Mouse (Mus musculus) ovary, postnatal 36 days (tissue): ENCODE results near the gene Fdps.
A peak's percentile ranks its signal among the peaks of the same experiment; 100 is the strongest.
"Not testable (repeated sequence)": the region's sequence is repeated elsewhere in the genome, so short reads cannot be mapped to it uniquely, and the experiment has no call there.

Experiments used
- DNase-seq: peaks from one replicate; pipeline ENCODE4 v3.0.0; 2022; ENCODE audit warnings: low spot score, mixed read lengths

The Fdps gene

DNA sequence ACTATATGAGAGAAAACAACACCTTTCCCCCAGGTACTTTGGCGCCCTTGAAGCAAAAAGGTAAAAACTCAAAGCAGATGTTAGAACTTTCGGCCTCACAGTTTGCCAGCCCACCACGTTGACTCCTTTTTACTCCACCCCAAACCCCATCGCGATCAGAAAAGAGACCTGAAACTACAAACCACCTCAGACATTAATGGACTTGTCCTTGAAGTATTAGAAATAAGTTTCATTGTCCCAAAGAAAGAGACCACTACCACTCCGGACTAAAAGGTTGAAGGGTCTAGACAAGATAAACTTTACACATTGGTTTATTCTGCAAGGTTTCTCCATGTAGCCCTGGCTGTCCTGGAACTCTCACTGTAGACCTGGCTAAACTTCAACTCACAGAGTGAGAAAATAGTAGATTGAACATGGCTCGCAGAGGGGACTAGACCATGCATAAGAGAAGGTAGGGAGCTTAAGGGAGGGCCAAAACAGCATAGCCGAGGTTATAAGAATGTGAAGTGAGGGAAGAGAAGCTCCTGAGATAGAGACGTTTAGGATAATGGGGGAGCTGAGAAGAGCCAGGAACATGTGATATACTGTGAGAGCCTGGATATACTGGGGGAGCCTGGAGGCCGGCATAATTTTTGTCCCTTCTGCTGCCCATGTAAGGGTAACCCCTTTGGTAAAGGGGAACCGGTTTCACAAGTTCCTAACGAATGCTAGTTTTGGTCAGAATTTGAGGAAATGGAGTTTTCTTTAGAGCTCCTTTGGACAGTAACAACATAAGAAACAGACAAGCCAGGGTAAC, 934 bp upstream of the Fdps start:
- no peak for DNase-seq

DNA sequence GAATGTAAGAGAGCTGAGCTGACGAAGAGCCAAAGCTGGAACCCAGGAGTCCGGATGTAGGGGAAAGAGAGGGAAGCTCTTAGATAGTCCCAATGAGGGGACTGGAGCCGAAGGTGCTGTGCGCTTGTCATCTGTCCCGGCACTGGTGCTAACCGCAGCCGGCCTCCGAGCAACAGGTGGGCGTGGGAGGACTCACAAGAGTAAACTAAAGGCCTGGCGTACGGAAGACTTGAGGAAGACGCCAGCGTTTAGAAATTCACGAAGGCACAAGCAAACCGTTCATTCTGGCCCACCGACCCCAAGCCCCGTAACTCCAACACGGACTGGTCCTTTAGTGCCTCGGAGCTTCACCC, 324 bp downstream of the Fdps start:
- no peak for DNase-seq

DNA sequence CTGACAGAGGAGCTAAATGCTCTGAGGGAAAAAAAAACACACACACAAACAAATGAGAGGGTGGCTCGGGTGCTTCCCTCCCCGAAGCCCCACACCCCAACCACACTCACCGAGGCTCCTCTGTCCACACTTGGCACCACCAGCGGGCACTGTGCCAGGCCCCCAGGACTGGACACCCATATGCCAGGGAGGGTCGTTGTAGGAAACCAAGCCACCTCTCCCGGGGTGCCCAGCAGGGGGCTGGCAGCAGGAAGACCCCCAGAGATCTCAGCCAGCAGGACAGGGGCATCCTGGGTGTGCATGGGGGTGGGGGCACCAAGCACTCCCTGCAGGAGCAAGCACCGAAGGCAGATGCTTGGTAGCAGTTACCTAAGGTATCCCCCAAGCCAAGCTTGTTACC, 948 bp downstream of the Fdps start, which contains the start of gene Gm43738:
Gm43738 (minus strand) TSS at position 289 of the 400 bp plus-strand sequence.
- DNase-seq: no peak

DNA sequence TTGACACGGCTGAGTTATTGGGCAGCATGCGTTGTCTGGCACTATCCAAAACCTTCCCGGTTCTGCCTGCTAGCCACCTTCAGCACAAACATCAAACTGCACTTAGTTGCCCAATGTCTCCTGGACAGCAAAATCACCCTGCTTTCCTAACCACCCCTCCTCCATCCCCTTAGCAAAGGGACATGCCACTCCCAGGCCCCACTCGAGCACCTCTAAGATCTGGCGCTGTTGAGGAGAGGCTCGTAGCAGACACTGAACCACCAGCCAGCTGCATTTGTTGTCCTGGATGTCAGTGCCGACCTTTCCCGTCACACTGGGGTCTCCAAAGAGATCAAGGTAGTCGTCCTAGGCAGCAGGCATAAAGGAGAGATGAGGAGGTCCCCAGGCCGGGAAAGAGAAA, 7.7 kb downstream of the Fdps start:
- no peak for DNase-seq

DNA sequence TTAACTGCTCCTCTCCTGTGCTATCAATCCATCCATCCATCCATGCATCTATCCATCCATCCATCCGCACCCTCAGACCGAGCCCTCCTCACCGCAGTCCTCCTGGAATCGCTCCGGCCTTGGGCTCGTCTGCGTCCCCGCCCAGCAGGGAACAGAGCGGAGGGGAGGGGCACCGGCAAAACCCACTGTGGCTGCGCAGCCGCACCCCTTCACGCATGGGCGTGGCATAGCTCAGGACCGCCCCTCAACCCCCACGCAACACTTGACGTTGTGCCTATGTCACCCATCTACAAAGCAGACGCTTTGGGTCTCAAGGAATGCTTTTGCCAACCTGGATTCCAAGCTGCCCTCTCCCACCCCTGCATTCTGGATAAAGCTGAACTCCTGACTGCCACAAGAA, 8.6 kb downstream of the Fdps start, which contains the start of gene Rusc1:
Rusc1 (minus strand) TSS at position 137 of the 400 bp plus-strand sequence.
- peak; percentile 85 for DNase-seq

DNA sequence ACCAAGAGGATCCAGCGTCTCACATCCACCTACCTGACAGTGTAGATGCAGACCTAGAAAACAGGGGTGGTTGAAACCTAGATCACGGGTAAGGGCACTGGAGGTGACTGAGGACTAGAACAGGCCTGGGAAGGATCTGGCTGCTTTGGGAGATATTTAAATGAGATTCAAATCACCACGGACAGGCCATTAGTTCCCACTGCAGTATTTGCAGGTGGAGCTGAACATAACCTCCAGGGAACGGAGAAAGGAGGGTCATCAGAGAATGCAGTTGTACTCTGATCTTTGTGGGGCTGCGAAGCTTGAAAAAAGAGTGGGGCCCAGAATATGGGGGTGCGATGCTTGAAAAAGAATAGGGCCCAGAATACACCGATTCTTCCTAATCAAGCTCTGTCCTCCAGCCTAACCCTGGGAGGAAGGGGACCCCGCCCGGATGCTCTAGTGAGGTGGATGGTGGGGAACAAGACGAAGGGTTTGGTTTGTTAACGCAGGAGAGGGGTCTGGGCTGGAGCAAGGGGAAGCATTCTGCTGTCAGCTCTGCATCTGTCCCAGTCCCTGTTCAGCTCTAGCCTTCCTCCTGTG, 9.2 kb downstream of the Fdps start:
- DNase-seq: no peak

DNA sequence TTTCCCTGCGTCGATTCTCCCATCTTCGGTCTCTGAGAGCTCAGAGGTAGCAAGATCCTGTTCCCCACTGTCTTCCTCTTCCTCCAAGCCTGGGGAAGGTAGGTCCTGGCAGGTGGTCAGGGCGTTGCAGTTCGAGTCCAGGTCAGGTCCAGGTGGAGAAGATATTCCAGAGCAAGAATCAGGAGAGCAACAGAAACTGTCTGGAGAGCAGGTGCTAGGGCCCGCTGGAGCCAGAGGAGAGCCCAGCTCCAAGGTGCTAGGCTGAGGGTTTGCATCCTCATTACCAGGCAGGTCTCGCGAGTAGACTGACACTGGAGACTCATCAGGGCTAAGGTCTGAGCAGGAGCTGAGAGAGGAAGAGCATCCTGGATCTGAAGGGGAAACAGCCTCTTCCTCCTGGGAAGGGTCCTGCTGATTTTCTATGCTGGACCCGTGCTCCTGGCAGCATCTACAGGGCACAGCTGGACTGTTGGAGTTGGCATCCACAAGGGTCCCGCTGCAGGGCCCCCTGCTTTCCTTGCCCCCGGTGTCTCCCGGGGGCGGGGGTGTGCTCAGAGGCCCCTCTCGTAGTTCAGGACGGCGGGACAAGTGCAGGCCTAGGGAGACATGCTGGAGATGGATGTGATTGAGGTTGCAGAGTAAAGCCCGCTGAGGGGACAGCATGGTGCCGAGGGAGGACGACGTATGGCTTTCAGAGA, 9.8 kb downstream of the Fdps start:
- DNase-seq: no peak

DNA sequence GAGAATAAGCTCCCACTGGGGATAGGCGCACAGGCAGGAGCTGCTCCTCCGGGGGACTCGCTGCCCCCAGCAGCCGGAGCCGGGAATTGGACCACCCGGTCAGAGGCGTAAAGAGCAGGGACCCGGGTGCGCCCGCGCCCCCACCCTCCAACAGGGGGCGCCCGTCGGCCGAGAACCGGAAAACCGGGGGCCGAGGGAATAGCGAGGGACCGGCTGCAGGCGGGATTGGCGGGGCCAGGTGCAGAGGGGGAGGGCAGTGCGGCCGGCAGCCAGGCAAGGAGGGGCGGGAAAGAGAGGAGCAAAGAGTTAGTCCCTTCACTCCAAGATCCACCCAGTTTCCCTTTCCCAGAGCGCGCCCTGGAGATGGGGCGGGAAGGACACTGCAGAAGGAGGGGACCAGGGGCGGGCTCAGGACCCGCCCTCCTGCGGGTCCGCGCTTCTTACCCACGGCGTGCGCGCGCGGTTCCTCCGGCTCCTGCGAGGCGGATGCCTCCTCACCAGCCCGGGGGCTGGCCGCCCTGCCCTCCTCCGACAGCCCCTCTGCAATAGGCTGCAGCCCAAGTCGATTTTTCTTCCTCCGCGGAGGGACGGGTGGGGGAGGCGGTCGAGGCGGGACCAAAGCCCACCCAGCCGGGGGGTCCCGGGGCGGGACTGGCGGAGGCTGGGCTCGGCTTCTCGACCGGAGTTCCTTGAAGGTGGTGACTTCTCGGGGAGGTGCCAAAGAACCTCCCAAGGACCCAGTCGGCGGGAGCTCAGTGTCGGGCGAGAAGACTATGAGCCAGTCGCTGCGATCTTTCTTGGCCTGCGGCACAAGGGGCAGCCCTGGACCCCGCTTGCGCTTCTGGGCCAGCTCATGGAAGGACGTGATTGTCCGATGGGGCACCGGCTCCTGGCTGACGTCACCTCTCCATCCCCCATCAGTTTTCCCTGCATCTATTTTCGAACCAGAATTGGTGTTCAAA, 10.8 kb downstream of the Fdps start:
- DNase-seq: peak; percentile 86

DNA sequence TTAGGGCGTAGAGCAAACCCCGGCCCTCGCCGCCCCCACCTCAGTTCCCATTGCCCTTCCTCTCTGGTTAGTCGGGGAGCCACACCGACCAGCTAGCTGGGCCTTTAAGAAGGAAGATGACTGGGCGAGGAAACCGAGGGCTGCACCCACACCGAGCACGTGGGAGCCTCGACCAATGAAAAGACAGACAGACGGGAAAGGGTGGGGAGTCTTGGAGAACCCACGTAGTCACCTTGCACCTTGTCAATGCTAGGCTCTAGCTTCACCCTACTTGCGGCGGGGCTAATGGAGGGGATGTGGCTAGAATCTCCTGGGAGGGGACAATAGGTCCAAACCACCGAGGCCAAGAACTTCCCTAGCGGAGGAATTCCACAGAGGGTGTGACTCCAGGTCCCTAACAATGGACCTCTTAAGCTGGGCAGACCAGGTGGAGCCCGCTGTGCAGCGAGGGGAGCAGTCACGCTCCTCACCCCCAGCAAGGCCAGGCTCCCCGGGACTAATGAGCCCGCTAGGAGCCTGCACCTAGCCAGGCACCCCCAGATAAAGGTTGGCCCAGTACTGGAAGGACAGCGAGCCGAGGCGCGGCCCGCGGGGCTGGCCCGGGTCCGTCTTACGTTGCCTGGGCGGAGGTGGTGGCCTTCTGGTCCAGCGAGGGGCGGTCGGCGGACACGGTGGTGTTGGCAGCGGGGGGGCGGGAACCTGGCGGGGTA, 11.7 kb downstream of the Fdps start:
- peak; percentile 80 for DNase-seq

DNA sequence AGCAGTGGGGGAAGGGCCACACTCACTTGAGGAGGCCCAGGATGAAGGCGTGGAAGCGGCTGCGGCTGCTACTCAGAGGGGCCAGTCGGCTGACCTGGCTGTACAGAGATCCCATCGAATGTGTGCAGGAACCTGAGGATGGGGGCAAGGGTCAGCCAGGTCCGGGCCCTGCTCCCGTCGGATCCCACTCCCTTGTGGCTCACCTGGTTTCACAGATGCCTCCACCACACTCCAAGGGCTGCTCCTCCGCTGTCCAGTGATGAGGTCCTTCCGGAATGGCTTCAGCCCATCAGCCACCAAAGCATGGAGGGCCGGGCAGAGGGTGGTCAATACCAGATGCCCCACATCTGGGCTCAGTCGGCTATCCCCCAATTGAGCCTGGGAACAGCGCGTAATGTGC, 12.8 kb downstream of the Fdps start:
- DNase-seq: no peak

DNA sequence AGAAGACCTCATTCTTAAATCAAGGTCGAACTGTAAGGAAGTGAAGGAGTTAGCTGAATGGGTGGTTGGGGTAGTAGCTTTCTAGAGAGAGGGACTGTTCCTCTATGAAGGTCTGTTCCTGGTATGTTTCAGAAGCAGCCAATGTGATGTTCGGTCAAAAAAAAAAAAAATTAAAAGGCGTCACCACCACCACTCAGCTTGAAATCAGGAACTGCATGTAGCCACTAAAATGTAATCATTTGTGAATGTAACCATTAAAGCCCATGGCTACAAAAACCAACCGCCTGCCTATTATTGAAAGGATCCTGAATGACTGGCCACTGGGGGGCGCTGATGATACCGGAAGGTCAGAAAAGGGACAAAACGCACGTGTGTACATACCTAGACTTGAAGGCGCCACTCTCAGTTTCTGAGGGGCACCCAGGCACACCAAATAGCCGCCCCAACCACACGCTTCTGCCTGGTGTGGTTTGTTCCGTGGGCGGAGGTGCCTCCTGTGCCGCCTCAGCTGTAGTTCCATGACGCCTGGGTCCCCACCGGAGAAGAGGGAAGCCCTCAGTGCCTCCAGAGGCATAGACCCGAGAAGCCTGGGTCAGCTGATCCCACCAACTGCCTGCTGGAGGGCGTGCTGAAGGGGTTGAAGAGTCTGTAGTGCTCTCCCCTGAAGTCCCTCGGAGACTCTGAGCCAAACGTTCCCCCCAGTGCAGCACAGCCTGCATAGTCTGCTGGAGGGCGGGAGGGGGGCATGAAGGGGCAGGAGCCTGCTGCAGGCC, 14.2 kb downstream of the Fdps start:
- peak; percentile 78 for DNase-seq

DNA sequence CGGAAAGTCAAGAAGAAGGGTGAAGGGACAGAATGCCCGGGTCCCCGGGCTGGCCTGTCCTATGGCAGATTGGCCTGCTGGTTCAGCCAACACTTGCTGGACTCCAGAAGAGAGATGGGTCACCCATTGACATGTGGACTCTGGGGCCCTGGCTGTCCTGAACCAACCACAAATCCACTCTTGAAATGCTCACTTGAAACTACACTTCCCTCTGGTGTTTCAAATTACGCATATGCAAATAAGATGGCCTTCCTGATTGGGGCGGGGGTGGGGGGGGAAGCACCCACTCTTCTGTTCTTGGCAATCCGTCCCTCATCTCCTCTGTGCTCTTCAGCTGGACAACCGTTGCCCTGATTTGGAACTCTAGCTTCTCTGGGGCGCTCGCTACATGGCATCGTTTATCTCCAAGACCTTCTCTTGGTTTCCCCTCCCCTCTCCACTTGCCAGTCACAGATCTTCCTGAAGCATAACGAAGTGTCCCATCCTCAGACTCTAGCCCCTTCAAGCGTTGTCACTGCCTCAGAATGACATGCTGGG, 17.0 kb downstream of the Fdps start:
- DNase-seq: no peak

DNA sequence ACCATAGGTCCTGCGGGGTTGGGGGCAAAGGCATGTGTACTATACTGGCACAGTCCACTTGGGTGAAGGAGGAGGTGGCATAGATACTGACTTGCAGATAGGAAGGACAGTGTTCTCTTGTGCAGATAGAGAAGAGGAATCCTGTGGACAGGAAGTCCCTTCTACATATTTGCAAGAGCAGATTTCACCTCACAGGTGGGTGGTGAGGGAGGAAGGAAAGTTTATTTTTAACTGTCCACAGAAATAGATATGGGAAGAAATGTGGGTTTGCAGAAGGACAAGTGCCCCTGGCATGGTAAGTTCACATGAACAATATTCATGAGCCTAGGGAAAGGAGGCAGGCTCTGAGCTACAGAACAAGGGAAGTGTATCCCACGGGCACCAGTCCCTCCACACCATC, 17.6 kb downstream of the Fdps start:
- no peak for DNase-seq

DNA sequence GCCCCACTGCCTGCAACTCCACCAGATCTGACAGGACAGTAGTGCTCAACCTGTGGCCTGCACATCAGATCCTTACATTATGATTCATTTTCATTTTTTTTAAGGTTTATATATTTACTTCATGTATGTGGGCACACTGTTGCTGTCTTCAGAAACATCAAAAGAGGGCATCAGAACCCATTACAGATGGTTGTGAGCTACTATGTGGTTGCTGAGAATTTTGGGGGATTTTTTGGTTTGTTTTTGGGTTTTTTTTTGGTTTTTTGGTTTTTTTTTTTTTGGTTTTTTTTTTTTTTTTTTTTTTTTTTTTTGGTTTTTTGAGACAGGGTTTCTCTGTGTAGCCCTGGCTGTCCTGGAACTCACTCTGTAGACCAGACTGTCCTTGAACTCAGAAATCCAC, 19.5 kb downstream of the Fdps start:
- DNase-seq: not testable (repeated sequence)

DNA sequence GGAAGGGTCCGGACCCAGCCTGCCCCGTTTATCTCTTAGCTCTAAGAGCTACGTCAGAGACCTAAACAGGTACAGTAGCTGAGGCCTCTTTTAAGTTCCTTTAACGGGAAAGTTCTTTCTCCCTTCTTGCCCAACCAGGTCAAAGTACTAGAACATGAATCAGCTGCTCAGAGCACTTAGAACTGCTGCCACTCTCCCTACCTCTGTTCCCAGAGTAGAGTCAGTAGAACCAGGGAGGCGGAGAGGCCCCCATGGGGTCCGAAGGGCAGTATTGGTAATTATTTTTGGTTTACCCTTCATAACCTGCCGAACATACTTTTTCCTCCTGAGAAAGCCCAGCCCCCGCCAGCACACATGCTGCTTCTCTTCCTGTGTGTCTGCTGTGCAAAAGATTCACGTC, 24.4 kb downstream of the Fdps start:
- no peak for DNase-seq

DNA sequence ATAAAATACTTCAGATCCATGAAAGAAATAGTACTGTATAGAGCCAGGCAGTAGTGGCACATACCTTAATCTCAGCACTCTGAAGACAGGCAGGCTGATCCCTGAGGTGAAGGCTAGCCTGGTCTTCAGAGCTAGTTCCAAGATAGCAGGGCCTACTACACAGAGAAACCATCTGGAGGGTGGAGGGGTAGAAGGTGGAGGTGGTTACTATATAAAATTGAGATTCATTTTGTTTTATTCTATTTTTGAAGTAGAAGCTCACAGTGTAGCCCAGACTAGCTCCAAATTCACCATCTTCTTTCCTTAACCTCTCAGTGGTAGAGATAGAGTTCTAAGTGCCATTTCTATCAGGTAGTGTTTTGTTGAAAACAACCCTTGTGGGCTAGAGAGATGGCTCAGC, 34.5 kb downstream of the Fdps start:
- DNase-seq: no peak

DNA sequence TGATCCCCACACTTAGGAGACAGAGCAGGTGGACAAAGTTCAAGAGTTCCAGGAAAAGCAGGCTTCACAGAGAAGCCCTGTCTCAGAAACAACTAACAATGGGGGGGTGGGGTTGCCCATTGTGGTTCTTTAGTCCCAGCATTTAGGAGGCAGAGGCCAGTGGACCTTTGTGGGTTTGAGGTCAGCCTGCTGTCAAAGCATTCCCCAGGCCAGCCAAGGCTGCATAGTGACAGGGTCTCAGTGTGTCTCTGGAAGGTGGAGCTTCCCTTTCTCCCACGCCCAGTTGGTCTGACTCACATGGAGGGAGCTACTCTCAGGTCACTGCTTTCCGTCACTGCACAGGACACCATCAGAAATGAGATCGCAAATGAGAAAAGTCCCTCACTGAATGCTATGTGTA, 40.1 kb downstream of the Fdps start:
- DNase-seq: no peak

DNA sequence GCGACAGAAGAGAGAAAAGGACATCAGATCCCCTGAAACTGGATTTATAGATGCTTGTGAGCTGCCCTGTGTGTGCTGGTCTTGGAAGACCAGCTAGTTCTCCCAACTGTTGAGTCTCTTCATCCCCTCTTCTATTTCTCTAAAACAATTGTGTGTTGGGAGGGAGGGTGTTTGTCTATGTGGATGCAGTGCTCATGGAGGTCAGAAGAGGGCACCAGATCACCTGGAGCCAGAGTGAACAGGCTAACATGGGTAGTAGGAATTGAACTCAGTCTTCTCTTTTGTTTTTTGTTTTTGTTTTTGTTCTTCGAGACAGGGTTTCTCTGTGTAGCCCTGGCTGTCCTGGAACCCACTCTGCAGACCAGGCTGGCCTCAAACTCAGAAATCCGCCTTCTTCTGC, 43.0 kb downstream of the Fdps start:
- peak; percentile 21 for DNase-seq

DNA sequence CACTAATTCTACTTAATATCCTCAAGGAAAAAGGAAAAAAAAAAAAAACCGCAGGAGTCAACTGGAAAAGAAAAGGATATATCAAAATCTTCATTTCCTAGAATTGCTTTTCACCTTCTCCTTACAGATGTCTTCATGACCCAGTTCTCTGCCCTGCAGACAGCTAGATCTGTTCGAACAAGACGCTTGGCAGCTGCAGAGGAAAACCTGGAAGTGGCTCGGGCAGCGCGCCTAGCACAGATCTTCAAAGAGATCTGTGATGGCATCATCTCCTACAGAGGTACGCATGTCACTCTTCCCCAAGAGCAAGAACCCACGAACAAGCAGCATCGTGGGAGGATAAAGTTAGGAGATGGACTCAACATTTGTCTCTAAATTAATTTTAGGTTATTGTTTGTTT, 43.4 kb downstream of the Fdps start:
- DNase-seq: no peak
